Mouse (Mus musculus): ENCODE results near the gene Skor1.

DNA sequence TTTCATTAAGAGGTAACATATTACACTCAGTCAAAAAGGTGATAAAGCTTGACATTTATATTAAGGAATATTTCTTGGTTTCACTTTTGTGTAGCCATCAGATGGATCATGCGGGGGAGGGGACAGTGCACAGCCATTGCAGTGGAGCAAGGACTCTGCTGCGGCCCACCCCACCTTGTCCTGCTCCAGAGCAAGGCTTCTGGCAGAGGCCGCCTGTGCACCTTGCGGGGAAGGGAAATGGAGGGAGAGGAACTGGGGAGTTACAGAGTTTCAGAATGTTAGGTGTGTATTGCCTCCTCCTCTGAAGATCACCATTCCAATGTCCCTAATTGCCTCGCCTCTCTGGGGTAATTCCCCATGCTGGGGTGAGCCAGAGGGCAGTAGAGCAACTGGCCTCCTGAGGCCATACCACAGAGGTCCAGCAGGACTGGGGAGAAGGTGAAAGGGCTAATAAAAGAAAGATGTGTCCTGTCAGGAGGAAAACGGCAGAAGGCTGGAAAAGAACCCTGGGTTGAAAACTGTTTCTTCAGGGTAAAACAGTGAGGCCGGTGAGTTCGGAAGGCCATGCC lies 47.4 kb upstream of the Skor1 start:
- TF ChIP-seq CTCF (conservative IDR thresholded peaks at IDR 0.05; ENCODE audit: low read length) (no peak), NANOG (IDR thresholded peaks at IDR 0.05; ENCODE audit: borderline replicate concordance, low read length) (no peak)
